Mouse (Mus musculus) brown adipose tissue, adult 24 weeks (tissue): Measurements from ENCODE around the gene Islr. TPM values are rescaled to one million over a fixed set of nuclear protein-coding genes. Genes with fewer than 3 reads are reported as not detected.

Experiments
- H3K27ac ChIP-seq: fragments of 200-500 bp; replicated peaks from 2 replicates; pipeline ENCODE4 v1.5.1; 2012; ENCODE audit warnings: low read depth, mild to moderate bottlenecking, low read length
- H3K4me1 ChIP-seq: fragments of 200-500 bp; 2 replicates; pipeline ENCODE4 v1.6.1; 2012; ENCODE audit warnings: low read length, mixed read lengths; ENCODE audit not compliant: control insufficient read depth, insufficient read depth, insufficient read length
- H3K4me3 ChIP-seq: fragments of 200-500 bp; 2 replicates; pipeline ENCODE4 v1.5.1; 2012; ENCODE audit warnings: low read depth, mild to moderate bottlenecking, low read length, moderate library complexity; ENCODE audit not compliant: insufficient read depth
- polyA plus RNA-seq: library from polyadenylated mRNA; stranded (reverse); fragments of >200 nt; gene quantifications from 2 replicates; pipeline ENCODE4 v1.2.4, GENCODE M21; 2012; ENCODE audit not compliant: missing spikeins, insufficient read depth, insufficient read length

Islr gene
- polyA plus RNA-seq, 1 experiment, result 17.5 TPM

- peak overlapping the region; percentile 80 for H3K27ac ChIP-seq
- no peak overlapping the region for H3K4me3 ChIP-seq
- peaks cover 12% of the 10 kb centered on the region; the same call in 1 of the 2 replicates for H3K4me1 ChIP-seq
These were observed 28.3 kb upstream of the Islr start for GRCm38 (mm10) chr9:58232374-58232773.

DNA sequence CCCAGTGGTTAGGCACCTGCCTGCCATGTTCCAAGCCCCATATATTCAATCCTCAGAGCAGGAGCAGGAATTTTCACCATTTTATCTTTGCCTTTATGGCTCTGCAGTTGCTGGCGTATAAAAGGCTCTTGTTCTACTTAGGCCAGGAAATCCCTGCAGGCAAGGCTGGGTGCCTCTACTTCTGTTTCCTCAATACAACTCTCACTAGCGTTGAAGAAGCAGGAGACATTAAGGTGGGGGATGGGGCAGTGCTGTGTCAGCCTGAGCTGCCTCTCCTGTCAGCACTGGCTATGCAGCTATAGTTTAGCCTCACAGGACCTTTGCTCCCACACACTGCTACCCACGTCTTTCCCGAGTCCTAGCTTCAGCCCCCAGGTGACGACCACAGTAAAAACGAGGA, 27.6 kb upstream of the Islr start:
- Histone ChIP-seq H3K4me3 (no peak overlapping the region), H3K4me1 (peaks cover 12% of the 10 kb centered on the region; the same call in 1 of the 2 replicates), H3K27ac (peak overlapping the region; percentile 80)

DNA sequence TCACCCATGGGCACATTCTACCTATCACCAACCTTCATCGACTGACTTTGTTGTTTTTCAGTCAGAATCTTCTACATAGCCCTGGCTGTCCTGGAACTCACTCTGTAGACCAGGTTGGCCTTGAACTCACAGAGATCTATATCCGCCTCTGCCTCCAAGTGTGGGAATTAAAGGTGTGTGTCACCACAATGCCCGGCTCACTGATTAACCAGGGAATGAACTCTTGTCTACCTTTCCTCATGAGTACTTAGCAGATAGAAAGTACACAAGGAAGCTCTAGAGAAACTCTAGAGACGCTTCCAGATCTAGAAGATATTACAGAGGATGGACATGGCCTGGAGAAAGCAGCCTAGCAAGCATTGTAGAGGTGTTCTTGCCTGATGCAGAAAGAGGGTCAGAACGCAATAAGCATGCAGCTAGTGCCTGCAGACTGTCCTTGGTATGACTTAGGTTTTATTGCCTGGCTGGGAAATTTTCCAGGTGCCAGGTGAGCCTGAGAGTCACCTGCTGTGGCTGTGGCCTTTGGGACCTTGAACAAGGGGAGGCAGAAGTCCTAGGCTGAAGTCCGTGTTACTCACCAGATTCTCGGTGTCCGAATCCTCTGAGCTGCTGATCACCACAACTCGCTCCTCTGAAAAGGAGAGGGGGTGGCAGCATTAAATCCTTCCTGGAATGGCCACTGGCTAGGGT, 24.8 kb upstream of the Islr start:
- Histone ChIP-seq H3K4me1 (peaks cover 12% of the 10 kb centered on the region; the same call in 1 of the 2 replicates), H3K27ac (no peak overlapping the region), H3K4me3 (no peak overlapping the region)

DNA sequence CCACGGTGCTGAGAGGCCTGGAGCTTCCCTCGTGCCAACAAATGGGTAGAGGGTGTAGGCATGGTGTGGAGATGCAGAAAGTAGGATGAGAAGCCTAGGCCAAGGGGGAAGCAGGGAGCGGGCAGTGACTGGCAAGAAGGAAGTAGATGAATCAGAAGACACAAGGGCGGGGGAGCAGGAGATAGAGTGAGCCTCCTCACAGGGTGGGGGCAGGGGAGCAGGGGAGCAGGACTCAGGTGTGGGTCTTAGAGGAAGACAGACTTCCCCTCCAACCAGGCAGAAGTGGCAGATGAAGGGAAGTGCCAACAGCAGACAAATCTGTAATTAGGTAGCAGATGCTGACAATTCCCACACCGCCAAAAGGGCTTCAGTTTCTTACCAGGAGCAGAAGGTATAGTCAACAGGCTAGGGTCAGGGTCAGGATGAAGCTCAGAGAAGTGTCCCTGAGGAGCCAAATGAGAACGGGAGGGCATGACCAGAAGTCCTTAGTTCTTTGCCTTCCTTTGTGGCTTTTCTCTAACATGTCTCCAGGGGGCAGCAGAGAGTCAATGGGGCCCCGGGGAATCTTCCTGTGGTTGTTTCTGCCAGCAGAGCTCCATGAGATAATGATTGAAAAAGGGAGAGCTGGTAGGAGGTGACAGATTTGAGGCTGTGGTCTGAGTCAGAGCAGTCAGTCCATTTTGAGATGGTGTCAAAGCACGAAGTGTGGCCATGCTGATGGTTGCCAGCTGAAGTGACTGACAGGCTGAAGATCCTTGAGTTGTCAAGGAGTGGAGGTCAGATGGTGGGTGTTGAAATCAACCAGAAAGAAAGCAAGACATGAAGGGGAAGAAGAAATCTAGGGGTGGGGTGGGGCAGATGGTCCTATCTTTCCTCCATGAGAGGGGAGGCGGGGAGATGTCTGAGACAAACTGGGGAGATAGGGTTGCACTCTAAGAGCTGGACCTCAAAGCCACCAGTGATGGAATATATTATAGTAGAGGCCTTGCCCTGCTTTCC, 22.1 kb upstream of the Islr start:
- no peak overlapping the region for H3K4me3 ChIP-seq
- no peaks in the 10 kb centered on the region for H3K4me1 ChIP-seq
- no peak overlapping the region for H3K27ac ChIP-seq

GRCm38 (mm10) chr9:58224356-58224755, 20.2 kb upstream of the Islr start:
- no peak overlapping the region for H3K27ac ChIP-seq
- no peak overlapping the region for H3K4me3 ChIP-seq

DNA sequence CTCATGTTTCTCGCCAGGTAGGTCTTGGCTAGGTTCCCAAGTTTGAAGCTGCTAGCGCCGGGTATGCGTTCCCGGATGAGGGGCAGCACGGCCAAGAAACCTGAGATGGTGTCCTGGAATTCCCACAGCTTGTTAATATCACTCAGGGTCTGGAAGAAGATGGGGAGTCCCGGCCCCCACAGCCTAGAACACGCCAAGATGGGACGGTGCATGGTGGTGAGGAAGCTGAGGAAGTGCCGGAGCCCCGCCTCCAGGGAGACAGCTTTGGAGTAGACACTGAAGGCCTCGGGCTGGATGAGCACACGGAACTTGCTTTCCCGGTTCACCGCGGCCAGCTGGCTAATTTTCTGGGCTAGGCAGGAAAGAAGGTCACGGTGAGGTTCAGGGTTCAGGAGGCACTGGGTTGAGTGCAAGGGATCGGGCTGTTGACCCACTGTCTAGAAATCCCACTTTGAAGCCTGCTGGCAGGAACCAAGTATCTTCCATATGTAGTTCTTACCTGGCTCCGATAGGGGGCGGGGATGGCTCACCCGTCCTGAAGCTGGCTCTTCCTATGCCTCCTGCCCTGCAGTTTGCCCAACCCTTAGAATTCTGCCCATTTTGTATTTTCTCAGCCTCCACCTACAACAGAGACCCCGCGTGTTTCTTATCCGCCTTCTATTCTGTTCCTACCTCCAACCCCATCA, 16.3 kb upstream of the Islr start:
- Histone ChIP-seq H3K4me1 (no peaks in the 10 kb centered on the region), H3K27ac (no peak overlapping the region), H3K4me3 (no peak overlapping the region)

More at GRCm38 (mm10) chr9:58224356-58224755, 20.2 kb upstream of the Islr start:
- no peaks in the 10 kb centered on the region for H3K4me1 ChIP-seq

GRCm38 (mm10) chr9:58218539-58218938, 14.4 kb upstream of the Islr start:
- no peak overlapping the region for H3K27ac ChIP-seq
- H3K4me1 ChIP-seq, result no peaks in the 10 kb centered on the region; the same call in 1 of the 2 replicates
- no peak overlapping the region for H3K4me3 ChIP-seq

DNA sequence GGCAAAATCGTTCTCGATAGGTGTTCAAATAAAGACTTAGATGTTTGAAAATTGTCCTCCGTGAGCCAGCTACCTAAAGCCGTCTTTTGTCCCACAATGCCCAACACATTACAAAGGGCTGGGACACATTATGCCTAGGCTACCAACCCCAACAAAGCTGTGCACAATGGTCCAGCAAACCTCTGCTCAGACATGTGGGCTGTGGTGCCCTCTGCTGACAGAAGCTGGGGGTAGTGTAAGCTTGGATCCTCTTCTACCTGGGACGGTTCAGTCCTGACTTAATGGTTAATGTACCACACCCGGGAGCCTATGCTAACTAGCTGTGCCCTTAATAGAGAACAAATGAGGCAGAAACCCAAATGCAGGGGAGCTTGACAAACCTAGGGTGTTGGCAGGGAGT, 12.3 kb upstream of the Islr start:
- H3K27ac ChIP-seq, result no peak overlapping the region

GRCm38 (mm10) chr9:58214519-58215180, 10.5 kb upstream of the Islr start:
- Histone ChIP-seq H3K27ac (no peak overlapping the region), H3K4me3 (no peak overlapping the region), H3K4me1 (no peaks in the 10 kb centered on the region; the same call in 1 of the 2 replicates)

More for the DNA sequence above, 12.3 kb upstream of the Islr start:
- Histone ChIP-seq H3K4me1 (no peaks in the 10 kb centered on the region; the same call in 1 of the 2 replicates), H3K4me3 (no peak overlapping the region)

- no peaks in the 10 kb centered on the region; the same call in 1 of the 2 replicates for H3K4me1 ChIP-seq
- no peak overlapping the region for H3K27ac ChIP-seq
These were observed 9.8 kb upstream of the Islr start for GRCm38 (mm10) chr9:58213865-58214264.

DNA sequence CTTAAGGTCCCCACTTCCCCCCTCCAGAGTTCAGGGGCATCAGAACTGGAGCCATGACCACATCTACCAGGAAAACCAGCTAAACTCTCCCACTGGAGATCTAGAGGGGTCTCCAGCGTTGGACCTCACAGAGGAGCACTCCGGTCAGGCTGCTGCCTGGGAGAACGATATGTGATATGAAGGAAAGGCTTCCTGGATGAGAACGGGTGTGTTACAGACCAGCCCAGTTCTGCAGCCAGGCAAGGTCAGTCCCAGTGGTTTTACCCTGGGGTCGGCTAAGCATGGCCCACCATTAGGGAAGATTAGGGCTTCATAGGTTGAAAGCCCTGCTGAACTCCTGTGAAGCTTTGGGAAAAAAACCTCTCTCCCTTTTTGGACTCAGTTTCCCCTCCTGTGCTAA, 9.3 kb upstream of the Islr start:
- Histone ChIP-seq H3K4me3 (no peak overlapping the region), H3K4me1 (no peaks in the 10 kb centered on the region; the same call in 1 of the 2 replicates), H3K27ac (no peak overlapping the region)

More at GRCm38 (mm10) chr9:58213865-58214264, 9.8 kb upstream of the Islr start:
- H3K4me3 ChIP-seq, result no peak overlapping the region

- no peak overlapping the region for H3K27ac ChIP-seq
- no peaks in the 10 kb centered on the region; the same call in 1 of the 2 replicates for H3K4me1 ChIP-seq
- no peak overlapping the region for H3K4me3 ChIP-seq
These were observed 6.2 kb upstream of the Islr start for GRCm38 (mm10) chr9:58210304-58210627.

- H3K4me3 ChIP-seq, result no peak overlapping the region
- H3K27ac ChIP-seq, result no peak overlapping the region
These were observed 5.6 kb upstream of the Islr start for GRCm38 (mm10) chr9:58209462-58210303.

DNA sequence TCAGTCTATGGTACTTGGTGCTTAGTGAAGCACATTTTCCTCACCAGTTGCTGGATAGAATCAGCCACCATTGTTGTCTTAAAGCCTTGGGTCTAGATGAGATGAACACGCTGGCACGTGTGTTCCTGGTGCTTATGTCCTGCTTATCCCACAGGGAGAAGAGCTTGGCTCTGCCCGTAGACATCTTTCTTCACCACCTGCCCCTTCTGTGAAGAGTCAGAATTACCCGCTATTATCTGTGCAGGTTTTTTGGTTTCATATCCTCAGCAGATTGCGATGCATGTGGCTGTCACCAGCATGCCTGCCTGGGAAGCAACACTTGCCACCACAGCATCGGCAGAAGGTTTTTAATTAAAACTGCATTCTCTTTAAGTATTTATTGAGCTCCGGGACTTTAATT, 1.9 kb upstream of the Islr start:
- Histone ChIP-seq H3K4me3 (no peak overlapping the region), H3K27ac (no peak overlapping the region), H3K4me1 (no peaks in the 10 kb centered on the region)

More at GRCm38 (mm10) chr9:58209462-58210303, 5.6 kb upstream of the Islr start:
- H3K4me1 ChIP-seq, result no peaks in the 10 kb centered on the region
